30 mouse cellular contexts compared by ENCODE assay signal in genomic region chr15:81982173-81982572, GRCm38 (mm10). TPM values are rescaled to one million over a fixed set of nuclear protein-coding genes. Genes with fewer than 3 reads are reported as not detected.
DNase-seq lines count a peak whose midpoint lies in the region; TF ChIP-seq lines count a peak whose summit lies in the region.
"Had no signal": no experiment of that assay in that cellular context is flagged by ENCODE, and none has a peak within 500 bp of the region (broad histone marks: within the 10 kb centered on the region; RNA-seq: fewer than 3 reads in every experiment).

No protein-coding gene starts in this region.

- no peaks in the 10 kb centered on the region for H3K36me3 ChIP-seq in kidney, adult 2 months (ENCODE audit: control insufficient read depth, insufficient read depth, low read length)
- no peaks in the 10 kb centered on the region for H3K36me3 ChIP-seq in testis, adult 2 months (ENCODE audit: control insufficient read depth, insufficient read depth, low read length)
- H3K36me3 ChIP-seq in ES-E14 (ENCODE audit: control insufficient read depth, insufficient read depth, low read length, poor library complexity, severe bottlenecking): no peaks in the 10 kb centered on the region
- H3K36me3 ChIP-seq: embryonic facial prominence, embryonic 12.5 days; embryonic facial prominence, embryonic 15.5 days; heart, embryonic 12.5 days; heart, embryonic 15.5 days; hindbrain, embryonic 10.5 days; hindbrain, embryonic 13.5 days; intestine, embryonic 15.5 days had no signal

- peak; percentile 30 for DNase-seq in kidney, adult 2 months
- no peak for DNase-seq in kidney, postnatal 4 days
- DNase-seq in testis, postnatal 10 days (ENCODE audit: low spot score): no peak
- no peak for DNase-seq in ES-E14 (ENCODE audit: low read depth, low spot score)
- peak; percentile 60 for DNase-seq in R1 (ENCODE audit: low read depth, low spot score)
- no peak for DNase-seq in cerebellum, postnatal 25 days
- no peak for DNase-seq in urinary bladder, postnatal 36 days (ENCODE audit: low spot score in 2 of 2)
- DNase-seq: adrenal gland, adult 2 months; adrenal gland, postnatal 14 days; cerebellum, adult 11 months; cerebellum, adult 2 months; cerebellum, adult 9-11 months; gastrocnemius, postnatal 25 days; heart, adult 18-20 months; heart, postnatal 10 days; heart, postnatal 36 days had no signal

- H3K9me3 ChIP-seq in ES-E14 (ENCODE audit: control insufficient read depth, insufficient read depth, low read depth, low read length): no peaks in the 10 kb centered on the region
- H3K9me3 ChIP-seq: embryonic facial prominence, embryonic 12.5 days; embryonic facial prominence, embryonic 15.5 days; heart, embryonic 12.5 days; heart, embryonic 15.5 days; hindbrain, embryonic 10.5 days; hindbrain, embryonic 13.5 days; intestine, embryonic 15.5 days had no signal

- no peak for TF ChIP-seq CTCF in kidney, adult 2 months (conservative IDR thresholded peaks at IDR 0.05; ENCODE audit: insufficient read depth, insufficient read length, low read depth, low read length)
- TF ChIP-seq CTCF in testis, adult 2 months (IDR thresholded peaks at IDR 0.05; ENCODE audit: control insufficient read depth, insufficient read depth, insufficient replicate concordance, low read depth, low read length): no peak

- no peaks in the 10 kb centered on the region; the same call in 1 of the 2 replicates for H3K27me3 ChIP-seq in kidney, adult 2 months (replicated peaks; ENCODE audit: control insufficient read depth, insufficient read depth, low read length)
- H3K27me3 ChIP-seq in testis, adult 2 months (ENCODE audit: control insufficient read depth, insufficient read depth, low read length): no peaks in the 10 kb centered on the region
- H3K27me3 ChIP-seq: embryonic facial prominence, embryonic 12.5 days; embryonic facial prominence, embryonic 15.5 days; heart, embryonic 12.5 days; heart, embryonic 15.5 days; hindbrain, embryonic 13.5 days; intestine, embryonic 15.5 days; Patski had no signal

- H3K4me3 ChIP-seq in kidney, adult 2 months (ENCODE audit: insufficient read depth, low read depth, low read length): no peak overlapping the region
- H3K4me3 ChIP-seq in testis, adult 2 months (ENCODE audit: control insufficient read depth, low read depth, low read length): peak overlapping the region; percentile 21
- no peak overlapping the region for H3K4me3 ChIP-seq in ES-E14 (ENCODE audit: insufficient read depth in 1 of 2, low read depth in 1 of 2, low read length in 2 of 2, poor library complexity in 1 of 2, severe bottlenecking in 1 of 2)
- H3K4me3 ChIP-seq: embryonic facial prominence, embryonic 12.5 days; embryonic facial prominence, embryonic 15.5 days; heart, embryonic 12.5 days; heart, embryonic 15.5 days; hindbrain, embryonic 10.5 days; hindbrain, embryonic 13.5 days; intestine, embryonic 15.5 days had no signal

- WGBS in kidney, adult 2 months: 29% methylated on average over 1 of the region's 1 CpGs

- H3K9ac ChIP-seq in ES-E14 (ENCODE audit: insufficient read depth, low read depth, low read length, poor library complexity, severe bottlenecking): no peak overlapping the region
- H3K9ac ChIP-seq: embryonic facial prominence, embryonic 12.5 days; embryonic facial prominence, embryonic 15.5 days; heart, embryonic 12.5 days; heart, embryonic 15.5 days; hindbrain, embryonic 13.5 days; intestine, embryonic 15.5 days had no signal

- no peaks in the 10 kb centered on the region for H3K4me1 ChIP-seq in kidney, adult 2 months (ENCODE audit: control insufficient read depth, insufficient read depth, low read length)
- H3K4me1 ChIP-seq in testis, adult 2 months (ENCODE audit: control insufficient read depth, insufficient read depth, low read length): no peaks in the 10 kb centered on the region
- H3K4me1 ChIP-seq in ES-E14 (ENCODE audit: control insufficient read depth in 2 of 2, insufficient read depth in 2 of 2, low read length in 2 of 2, poor library complexity in 1 of 2): no peaks in the 10 kb centered on the region
- H3K4me1 ChIP-seq: embryonic facial prominence, embryonic 12.5 days; embryonic facial prominence, embryonic 15.5 days; heart, embryonic 12.5 days; heart, embryonic 15.5 days; intestine, embryonic 15.5 days had no signal

- TF ChIP-seq POLR2A in kidney, adult 2 months (IDR thresholded peaks at IDR 0.05; ENCODE audit: low read depth, low read length): no peak
- no peak for TF ChIP-seq POLR2A in testis, adult 2 months (IDR thresholded peaks at IDR 0.05; ENCODE audit: control insufficient read depth, low read depth, low read length)

- no peak overlapping the region for H3K27ac ChIP-seq in kidney, adult 2 months (ENCODE audit: insufficient read depth, low read depth, low read length)
- no peak overlapping the region for H3K27ac ChIP-seq in testis, adult 2 months (ENCODE audit: control insufficient read depth, insufficient read depth, low read depth, low read length)
- no peak overlapping the region for H3K27ac ChIP-seq in ES-E14 (ENCODE audit: insufficient read depth, low read depth, low read length, poor library complexity, severe bottlenecking)
- H3K27ac ChIP-seq: embryonic facial prominence, embryonic 12.5 days; embryonic facial prominence, embryonic 15.5 days; heart, embryonic 15.5 days; hindbrain, embryonic 10.5 days; hindbrain, embryonic 13.5 days; intestine, embryonic 15.5 days had no signal

- in situ Hi-C loops in ES-E14 (cut with MboI; ENCODE audit: low sequenced_read_pairs in 2 of 2, unreplicated experiment in 2 of 2): no loop called here

TF ChIP-seq in ES-E14, 5 proteins besides CTCF, POLR2A, EP300 and RAD21:
- TF ChIP-seq HCFC1 (IDR thresholded peaks at IDR 0.05; ENCODE audit: borderline replicate concordance, insufficient read depth, low read length): peak; percentile 86
- TF ChIP-seq ZC3H11A (IDR thresholded peaks at IDR 0.05; ENCODE audit: borderline replicate concordance, low read depth, low read length): no peak
TF ChIP-seq in ES-E14: peak in this region for 1.

RNA-seq across cellular contexts. Expression of gene 1700029P11Rik, which starts 1.8 kb away (rescaled TPM):
- 0.08 and 0.15 TPM in 2 replicates for polyA plus RNA-seq in kidney, adult 2 months (2012; rRNA removed)
- 153 and 159 TPM in 2 replicates for polyA plus RNA-seq in testis, adult 2 months (2012; rRNA removed)
- total RNA-seq in ES-E14 (2012; rRNA removed): 29.9 and 41.1 TPM in 2 replicates
- total RNA-seq: adrenal gland, adult 2 months; adrenal gland, postnatal 14 days; adrenal gland, postnatal 4 days; gastrocnemius, adult 8-10 months; gastrocnemius, postnatal 25 days; heart, adult 18-20 months; heart, postnatal 10 days; heart, postnatal 36 days had no signal
- polyA plus RNA-seq: adrenal gland, adult 2 months; cerebellum, adult 2 months; embryonic facial prominence, embryonic 12.5 days; embryonic facial prominence, embryonic 15.5 days; forebrain, embryonic 11.5 days; forebrain, embryonic 14.5 days; heart, embryonic 12.5 days; heart, embryonic 15.5 days; hindbrain, embryonic 10.5 days; hindbrain, embryonic 13.5 days; hindbrain, embryonic 16.5 days; intestine, embryonic 15.5 days; Patski had no signal

RNA-seq across cellular contexts. Expression of gene Xrcc6, which starts 5.5 kb away (rescaled TPM):
- 15.6 and 22.1 TPM in 2 replicates for polyA plus RNA-seq in kidney, adult 2 months (2012; rRNA removed)
- polyA plus RNA-seq in testis, adult 2 months (2012; rRNA removed): 16.7 and 20.4 TPM in 2 replicates
- total RNA-seq in ES-E14 (2012; rRNA removed): 69.1 and 84.6 TPM in 2 replicates

RNA-seq across cellular contexts. Expression of gene Pmm1, which starts 21.4 kb away (rescaled TPM):
- 50.7 and 51.4 TPM in 2 replicates for polyA plus RNA-seq in kidney, adult 2 months (2012; rRNA removed)
- polyA plus RNA-seq in testis, adult 2 months (2012; rRNA removed): 12.1 and 13.8 TPM in 2 replicates
- 299 and 342 TPM in 2 replicates for total RNA-seq in ES-E14 (2012; rRNA removed)

RNA-seq across cellular contexts. Expression of gene Csdc2, which starts 45.6 kb away (rescaled TPM):
- 5.6 and 6.0 TPM in 2 replicates for polyA plus RNA-seq in kidney, adult 2 months (2012; rRNA removed)
- polyA plus RNA-seq in testis, adult 2 months (2012; rRNA removed): 8.1 and 9.2 TPM in 2 replicates
- total RNA-seq in ES-E14 (2012; rRNA removed): 1.2 TPM in 2 replicates

RNA-seq across cellular contexts. Expression of gene Desi1, which starts 51.5 kb away (rescaled TPM):
- polyA plus RNA-seq in kidney, adult 2 months (2012; rRNA removed): 29.0 and 29.8 TPM in 2 replicates
- polyA plus RNA-seq in testis, adult 2 months (2012; rRNA removed): 646 and 682 TPM in 2 replicates
- 8.8 and 15.9 TPM in 2 replicates for total RNA-seq in ES-E14 (2012; rRNA removed)

Comparison
In these comparisons a context has a peak if more than half of its experiments do, and no peak if none do; other contexts are left out.
1. DNase-seq: peak in kidney, adult 2 months (single experiment) and R1 (single experiment); none in kidney, postnatal 4 days (0 of 2), testis, postnatal 10 days (single experiment), ES-E14 (single experiment), cerebellum, postnatal 25 days (0 of 2) and urinary bladder, postnatal 36 days (0 of 2).
2. RNA of gene 1700029P11Rik, which starts 1.8 kb away (polyA plus RNA-seq): 153 to 159 TPM in testis, adult 2 months; 0.08 to 0.15 TPM in kidney, adult 2 months; every median in the first group is over 100 times any median in the second.